23 mouse cellular contexts compared by ENCODE assay signal in genomic region chr16:72940786-72941185, GRCm38 (mm10).
"Had no signal": no experiment of that assay in that cellular context is flagged by ENCODE, and none has a peak within 500 bp of the region (broad histone marks: within the 10 kb centered on the region; RNA-seq: fewer than 3 reads in every experiment).

No protein-coding gene starts in this region.

- H3K4me1 ChIP-seq: heart, embryonic 13.5 days; heart, embryonic 15.5 days; liver, embryonic 12.5 days had no signal

- ATAC-seq: hindbrain, postnatal 0 days; intestine, embryonic 16.5 days; liver, embryonic 12.5 days had no signal

- H3K4me2 ChIP-seq: heart, embryonic 11.5 days; heart, embryonic 13.5 days; heart, embryonic 15.5 days; hindbrain, embryonic 13.5 days; hindbrain, embryonic 15.5 days; limb, embryonic 13.5 days; limb, embryonic 15.5 days; liver, embryonic 12.5 days had no signal

- H3K4me3 ChIP-seq: heart, adult 2 months; heart, embryonic 13.5 days; heart, embryonic 15.5 days; hindbrain, embryonic 13.5 days; hindbrain, embryonic 15.5 days; limb, embryonic 13.5 days; limb, embryonic 15.5 days; liver, embryonic 12.5 days had no signal

- H3K27me3 ChIP-seq: heart, embryonic 13.5 days; heart, embryonic 15.5 days; hindbrain, embryonic 13.5 days; hindbrain, embryonic 15.5 days; limb, embryonic 13.5 days; limb, embryonic 15.5 days; liver, embryonic 12.5 days had no signal

- H3K27ac ChIP-seq: heart, adult 2 months; heart, embryonic 13.5 days; heart, embryonic 15.5 days; hindbrain, embryonic 13.5 days; hindbrain, embryonic 15.5 days; hindbrain, postnatal 0 days; limb, embryonic 13.5 days; limb, embryonic 15.5 days; liver, embryonic 12.5 days had no signal

- H3K9me3 ChIP-seq: heart, embryonic 13.5 days; heart, embryonic 15.5 days; hindbrain, embryonic 13.5 days; hindbrain, embryonic 15.5 days; limb, embryonic 13.5 days; limb, embryonic 15.5 days; liver, embryonic 12.5 days had no signal

- H3K9ac ChIP-seq: heart, embryonic 13.5 days; heart, embryonic 15.5 days; hindbrain, embryonic 13.5 days; hindbrain, embryonic 15.5 days; limb, embryonic 13.5 days; limb, embryonic 15.5 days; liver, embryonic 12.5 days had no signal

- DNase-seq: gastrocnemius, postnatal 14 days; gastrocnemius, postnatal 36 days; heart, adult 11 months; heart, adult 2 months; heart, postnatal 14 days; heart, postnatal 36 days; kidney, adult 11 months; kidney, adult 8-10 months; kidney, postnatal 10 days; kidney, postnatal 36 days; layer of hippocampus, adult 9-11 months; layer of hippocampus, postnatal 36 days; left cerebral cortex, postnatal 4 days had no signal

- H3K36me3 ChIP-seq: heart, embryonic 13.5 days; heart, embryonic 15.5 days; hindbrain, embryonic 13.5 days; hindbrain, embryonic 15.5 days; limb, embryonic 13.5 days; limb, embryonic 15.5 days; liver, embryonic 12.5 days had no signal
